Mouse (Mus musculus): ENCODE data around the gene Tcaim. TPM values are rescaled to one million over a fixed set of nuclear protein-coding genes. Genes with fewer than 3 reads are reported as not detected.

The Tcaim gene
- total and polyA plus RNA-seq, 3 experiments: 2.7 to 3.6 TPM; not detected in 1

GRCm38 (mm10) chr9:122855617-122856016, 50.3 kb downstream of the Tcaim start:
- H3K4me3 ChIP-seq (ENCODE audit: control insufficient read depth in 1 of 2, insufficient read depth in 1 of 2, low read depth in 2 of 2, low read length in 2 of 2): no peak overlapping the region
- H3K9me3 ChIP-seq (replicated peaks; ENCODE audit: insufficient read depth, low read length): no peaks in the 10 kb centered on the region
- no peak overlapping the region for H3K27ac ChIP-seq (ENCODE audit: control insufficient read depth, low read depth, low read length)

DNA sequence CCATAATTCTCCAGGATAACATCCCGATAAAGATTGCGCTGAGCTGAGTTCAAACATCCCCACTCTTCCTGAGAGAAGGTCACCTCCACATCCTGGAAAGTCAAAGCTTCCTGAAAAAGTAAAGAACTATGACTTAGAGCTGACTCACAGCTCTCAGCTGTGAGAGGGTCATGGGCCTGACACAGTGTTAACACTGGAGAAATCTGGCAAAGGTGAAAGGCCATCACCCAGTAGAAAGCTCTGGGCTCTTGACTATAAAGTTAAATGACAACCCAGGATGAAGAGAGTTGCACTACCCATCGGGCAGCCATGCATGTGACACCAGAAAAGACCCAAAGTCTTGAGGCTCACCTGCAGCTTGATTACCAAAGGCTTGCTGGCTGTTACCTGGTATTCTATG, 51.4 kb downstream of the Tcaim start:
- Histone ChIP-seq H3K9me3 (replicated peaks; ENCODE audit: insufficient read depth, low read length) (no peaks in the 10 kb centered on the region), H3K27me3 (ENCODE audit: control insufficient read depth in 1 of 2, insufficient read depth in 2 of 2, low read length in 2 of 2) (no peaks in the 10 kb centered on the region), H3K36me3 (ENCODE audit: control insufficient read depth in 1 of 2, insufficient read depth in 2 of 2, low read length in 2 of 2) (peaks cover 0 to 71% of the 10 kb centered on the region in 2 experiments; a peak in 2 of 4 replicates), H3K79me2 (ENCODE audit: control insufficient read depth, insufficient read depth, low read length, poor library complexity) (peaks cover 6% of the 10 kb centered on the region; the same call in 1 of the 2 replicates), H3K27ac (ENCODE audit: control insufficient read depth, low read depth, low read length) (no peak overlapping the region), H3K4me1 (ENCODE audit: control insufficient read depth in 1 of 2, insufficient read depth in 2 of 2, low read length in 2 of 2) (no peaks in the 10 kb centered on the region), H3K9ac (ENCODE audit: control insufficient read depth, low read depth, low read length, poor library complexity, severe bottlenecking) (no peak overlapping the region), H3K4me3 (ENCODE audit: control insufficient read depth in 1 of 2, insufficient read depth in 1 of 2, low read depth in 2 of 2, low read length in 2 of 2) (no peak overlapping the region)
- TF ChIP-seq CTCF (IDR thresholded peaks at IDR 0.05 in 2 of 3, conservative IDR thresholded peaks at IDR 0.05 in 1 of 3; ENCODE audit: control insufficient read depth in 1 of 3, insufficient read depth in 1 of 3, low read depth in 2 of 3, low read length in 3 of 3, poor library complexity in 1 of 3, severe bottlenecking in 1 of 3): no peak
- TF ChIP-seq MAZ (IDR thresholded peaks at IDR 0.05; ENCODE audit: low read depth, low read length): no peak
- no peak for TF ChIP-seq JUND (IDR thresholded peaks at IDR 0.05; ENCODE audit: low read depth, low read length)
- no peak for TF ChIP-seq MEF2A (IDR thresholded peaks at IDR 0.05; ENCODE audit: extremely low read depth, insufficient replicate concordance, low read depth, low read length, poor library complexity, severe bottlenecking)
- no peak for TF ChIP-seq NRF1 (IDR thresholded peaks at IDR 0.05; ENCODE audit: insufficient read depth, low read depth, low read length, poor library complexity, severe bottlenecking)
- TF ChIP-seq CHD1 (IDR thresholded peaks at IDR 0.05; ENCODE audit: low read depth, low read length): no peak
- DNase-seq (ENCODE audit: low read depth, low spot score): no peak

More at GRCm38 (mm10) chr9:122855617-122856016, 50.3 kb downstream of the Tcaim start:
- DNase-seq (ENCODE audit: low read depth, low spot score): no peak
- Histone ChIP-seq H3K4me1 (ENCODE audit: control insufficient read depth in 1 of 2, insufficient read depth in 2 of 2, low read length in 2 of 2) (no peaks in the 10 kb centered on the region), H3K9ac (ENCODE audit: control insufficient read depth, low read depth, low read length, poor library complexity, severe bottlenecking) (no peak overlapping the region), H3K36me3 (ENCODE audit: control insufficient read depth in 1 of 2, insufficient read depth in 2 of 2, low read length in 2 of 2) (peaks cover 0 to 67% of the 10 kb centered on the region in 2 experiments; a peak in 2 of 4 replicates), H3K79me2 (ENCODE audit: control insufficient read depth, insufficient read depth, low read length, poor library complexity) (0 out of 2 replicates have a peak, but pooled peaks cover 3% of the 10 kb centered on the region), H3K27me3 (ENCODE audit: control insufficient read depth in 1 of 2, insufficient read depth in 2 of 2, low read length in 2 of 2) (no peaks in the 10 kb centered on the region)
- TF ChIP-seq POLR2AphosphoS2 (IDR thresholded peaks at IDR 0.05; ENCODE audit: low read length) (no peak), CTCF (IDR thresholded peaks at IDR 0.05 in 2 of 3, conservative IDR thresholded peaks at IDR 0.05 in 1 of 3; ENCODE audit: control insufficient read depth in 1 of 3, insufficient read depth in 1 of 3, low read depth in 2 of 3, low read length in 3 of 3, poor library complexity in 1 of 3, severe bottlenecking in 1 of 3) (no peak), USF1 (IDR thresholded peaks at IDR 0.05; ENCODE audit: low read depth, low read length) (no peak), ETS1 (IDR thresholded peaks at IDR 0.05; ENCODE audit: low read depth, low read length) (no peak), MYC (IDR thresholded peaks at IDR 0.05; ENCODE audit: low read depth, low read length) (no peak), UBTF (IDR thresholded peaks at IDR 0.05; ENCODE audit: borderline replicate concordance, insufficient read depth, low read depth, low read length) (no peak), GATA1 (IDR thresholded peaks at IDR 0.05; ENCODE audit: low read depth, low read length) (no peak), GABPA (IDR thresholded peaks at IDR 0.05; ENCODE audit: low read depth, low read length) (no peak), MXI1 (IDR thresholded peaks at IDR 0.05; ENCODE audit: low read depth, low read length) (no peak), MAFK (IDR thresholded peaks at IDR 0.05; ENCODE audit: borderline replicate concordance, low read depth, low read length) (no peak), ZNF384 (IDR thresholded peaks at IDR 0.05; ENCODE audit: low read depth, low read length) (no peak), TBP (IDR thresholded peaks at IDR 0.05; ENCODE audit: low read depth, low read length) (no peak), SMC3 (IDR thresholded peaks at IDR 0.05; ENCODE audit: low read depth, low read length) (no peak)
